Mouse (Mus musculus) gastrocnemius, postnatal 10 days (tissue): ENCODE results near the gene Pum1. TPM values are rescaled to one million over a fixed set of nuclear protein-coding genes. Genes with fewer than 3 reads are reported as not detected.
A peak's percentile ranks its signal among the peaks of the same experiment; 100 is the strongest.

Source experiments
- DNase-seq: peaks from one replicate; pipeline ENCODE4 v3.0.0; 2021; ENCODE audit warnings: mixed read lengths
- total RNA-seq, 2 experiments: library from RNA; stranded (reverse); gene quantifications; 2 replicates each; pipeline ENCODE4 v1.2.3; 2021

Pum1 gene
- total RNA-seq, 2 experiments from 2014 or later = 41.8 to 54.3 TPM

- no peak for DNase-seq
Observed at GRCm38 (mm10) chr4:130814742-130815330, 151.7 kb downstream of the Pum1 start.

DNA sequence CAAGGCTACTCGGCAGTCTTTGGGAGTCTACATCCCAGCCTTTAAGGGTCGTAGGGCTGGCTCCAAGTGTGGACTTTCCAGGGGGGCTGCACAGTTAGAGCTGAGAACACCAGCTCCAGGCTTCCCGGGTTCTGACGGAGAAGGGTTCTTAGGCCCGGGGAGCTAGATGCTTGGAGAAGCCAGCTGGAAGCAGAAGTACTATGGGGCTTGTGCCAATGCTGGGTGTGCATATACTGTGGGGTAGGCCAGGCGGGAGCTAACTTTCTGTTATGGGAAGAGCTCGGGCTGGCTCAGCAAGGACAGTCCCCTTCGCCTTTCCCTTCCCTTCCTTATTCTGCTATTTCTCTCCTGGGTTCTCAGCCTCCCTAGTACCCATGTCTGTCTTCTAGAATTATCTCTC is 152.7 kb downstream of the Pum1 start:
- DNase-seq = peak; percentile 42

DNA sequence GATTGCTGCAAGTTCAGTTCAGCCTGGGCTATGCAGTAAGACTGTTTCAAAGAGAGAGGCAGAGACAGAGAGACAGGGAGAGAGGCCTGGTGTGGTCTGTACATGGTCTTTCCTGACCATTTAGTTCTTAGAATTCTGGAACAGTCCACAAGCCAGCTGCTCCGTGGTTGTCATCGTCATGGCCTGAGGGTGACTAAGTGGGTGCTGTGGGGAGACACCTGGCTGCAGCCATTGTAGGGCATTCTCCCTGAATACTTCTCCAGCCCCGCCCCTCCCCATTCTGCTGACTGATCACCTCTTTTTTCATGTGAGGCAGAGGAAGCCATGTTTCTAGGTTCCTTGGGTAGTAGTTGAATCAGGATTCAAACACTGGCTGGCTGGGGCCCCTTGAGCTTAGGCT is 156.7 kb downstream of the Pum1 start:
- no peak for DNase-seq

DNA sequence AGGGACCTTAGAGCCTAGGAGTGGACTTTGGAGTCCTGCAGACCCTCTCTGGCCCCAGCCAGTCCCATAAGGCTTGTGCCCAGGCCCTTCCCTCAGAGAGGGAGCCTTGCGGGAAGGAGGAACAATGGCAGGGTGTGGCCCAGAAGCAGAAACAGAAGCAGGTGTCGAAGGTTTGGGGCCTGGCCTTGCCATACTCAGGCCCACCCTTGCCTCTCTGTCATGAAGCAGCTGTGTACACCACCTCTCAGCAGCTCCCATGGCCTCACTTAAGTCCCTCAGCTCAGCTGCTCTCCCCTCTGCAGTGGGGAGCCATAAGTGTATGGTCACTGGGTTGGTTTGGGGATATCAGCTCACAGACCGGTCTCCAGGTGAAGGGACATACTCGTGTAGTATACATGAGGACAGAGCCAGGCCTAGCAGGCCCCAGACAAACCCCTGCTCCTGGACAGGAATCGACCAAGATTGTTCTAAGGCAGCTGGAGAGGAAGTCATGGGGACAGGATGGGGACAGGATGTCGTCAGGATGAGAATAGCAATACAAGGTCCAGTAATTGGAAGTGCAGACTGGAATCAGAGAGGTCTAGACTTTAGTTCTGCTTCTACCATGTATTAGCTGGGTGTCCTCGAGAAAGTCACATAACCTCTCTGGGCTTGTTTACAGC is 157.6 kb downstream of the Pum1 start:
- no peak for DNase-seq

- peak; percentile 49 for DNase-seq
Observed at GRCm38 (mm10) chr4:130828851-130829673, 165.9 kb downstream of the Pum1 start.

Other genes starting within 250 kb of the Pum1 start
- gene Nkain1, start 89.1 kb upstream of the Pum1 start, total RNA-seq = 10 to 100 TPM; 14.3 to 15.8 TPM
- 10 to 100 TPM; 27.5 to 38.6 TPM for gene Sdc3, start 129.2 kb downstream of the Pum1 start, total RNA-seq
- gene Laptm5, start 249.8 kb downstream of the Pum1 start, total RNA-seq = 10 to 100 TPM; 10.9 to 14.8 TPM